Mouse (Mus musculus): ENCODE measurements around the gene Shisa2.

The Shisa2 gene

DNA sequence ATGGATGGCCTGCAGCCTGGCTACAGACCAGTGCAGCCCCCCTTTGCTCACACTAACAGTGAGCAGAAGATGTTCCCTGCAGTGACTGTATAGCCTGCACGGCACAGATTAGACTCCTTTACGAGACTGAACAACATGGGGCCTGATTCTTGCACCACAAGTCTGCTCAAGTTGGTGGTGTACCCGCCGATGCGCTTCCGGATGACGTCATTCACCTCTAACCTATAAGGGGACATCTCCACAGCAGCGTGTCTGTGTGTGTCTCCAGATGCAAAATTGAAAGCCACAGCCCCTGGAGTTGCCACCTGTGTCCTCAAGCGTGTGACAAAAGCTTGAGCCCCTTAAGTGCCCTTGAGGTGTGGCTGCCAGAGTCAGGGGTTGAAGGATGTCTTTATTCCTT is 5.0 kb downstream of the Shisa2 start:
- DNase-seq (ENCODE audit: low read depth, low spot score), result no peak

GRCm38 (mm10) chr14:59632067-59632466 is 7.0 kb downstream of the Shisa2 start:
- DNase-seq (ENCODE audit: low read depth, low spot score), result no peak

- DNase-seq (ENCODE audit: low read depth, low spot score), result no peak
Observed at GRCm38 (mm10) chr14:59633295-59633898, 8.3 kb downstream of the Shisa2 start.

DNA sequence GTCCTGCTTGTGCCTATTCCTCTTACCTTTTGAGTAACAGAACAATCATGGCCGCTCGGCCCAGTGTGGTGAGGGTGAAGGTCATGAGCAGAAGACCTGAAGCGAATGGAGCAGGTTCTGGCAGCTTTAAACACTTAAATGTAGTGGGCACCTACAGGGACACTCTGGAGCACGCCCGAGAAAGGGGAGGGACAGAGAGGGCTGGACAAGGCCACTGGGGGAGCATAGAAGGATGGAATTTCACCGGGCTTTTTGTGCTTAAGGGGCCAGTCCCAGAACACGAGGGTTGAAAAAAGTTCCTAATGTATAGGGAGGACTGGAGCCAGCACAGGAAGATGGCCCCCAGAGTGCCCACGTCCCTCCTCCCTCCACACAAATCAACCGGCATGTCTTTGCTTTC is 8.9 kb downstream of the Shisa2 start:
- DNase-seq (ENCODE audit: low read depth, low spot score), result no peak

GRCm38 (mm10) chr14:59638906-59639703 is 14.0 kb downstream of the Shisa2 start:
- no peak for DNase-seq (ENCODE audit: low read depth, low spot score)

DNA sequence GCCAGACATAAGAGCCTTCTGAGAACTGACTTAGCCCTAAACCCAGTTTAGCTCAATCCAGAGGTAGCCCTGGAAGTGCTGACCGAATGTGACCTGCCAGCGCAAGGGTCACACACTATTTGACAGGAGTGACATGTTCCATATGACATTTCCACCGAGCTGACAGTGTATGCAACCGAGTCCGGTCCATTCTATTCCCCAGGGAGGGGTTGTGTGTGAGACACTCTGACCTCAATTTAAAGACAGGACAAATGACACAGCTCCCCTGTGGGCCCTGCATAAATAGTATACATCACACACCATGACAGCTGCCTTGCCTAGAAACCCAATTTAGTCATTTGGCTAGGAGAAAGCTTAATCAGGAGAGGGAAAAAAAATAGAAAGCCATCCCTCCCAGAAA is 16.7 kb downstream of the Shisa2 start:
- no peak for DNase-seq (ENCODE audit: low read depth, low spot score)

DNA sequence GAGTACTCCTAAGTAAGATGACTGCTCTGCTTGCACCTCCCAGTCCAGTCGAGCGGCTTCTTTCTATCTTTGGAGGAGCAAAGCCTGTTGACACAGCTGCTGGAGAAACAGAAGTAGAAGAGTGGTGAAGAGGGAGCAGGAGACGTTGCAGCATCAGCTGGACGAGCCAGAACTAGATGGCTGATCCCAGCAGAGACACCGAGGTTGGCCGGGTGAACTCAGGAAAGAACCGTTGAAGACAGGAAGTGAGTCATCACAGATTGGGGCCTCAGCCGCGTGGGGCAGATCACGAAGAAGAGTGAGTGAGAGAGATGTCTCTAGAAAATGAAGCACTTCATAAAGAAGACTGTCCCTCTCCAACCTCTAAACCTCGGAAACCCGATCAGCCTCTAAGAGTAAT is 18.5 kb downstream of the Shisa2 start:
- DNase-seq (ENCODE audit: low read depth, low spot score), result no peak

DNA sequence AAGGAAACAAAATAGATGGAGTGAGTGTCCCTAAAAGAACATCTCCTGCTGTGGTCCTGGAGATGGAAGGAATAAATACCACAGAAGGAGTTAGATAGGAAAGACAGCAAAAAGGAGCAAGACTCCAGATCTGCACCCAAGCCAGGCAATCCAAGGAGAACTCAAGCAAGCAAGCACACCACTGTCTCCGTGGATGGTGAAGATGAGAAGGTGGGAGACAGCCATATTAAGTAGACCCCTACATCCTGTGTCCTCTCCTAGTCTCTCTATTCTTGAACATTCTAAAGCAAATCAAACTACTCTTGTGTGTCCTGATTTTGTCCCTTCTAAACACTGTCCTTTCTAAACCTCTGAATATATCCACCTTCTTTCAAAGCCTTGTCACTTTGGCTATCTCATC is 19.1 kb downstream of the Shisa2 start:
- no peak for DNase-seq (ENCODE audit: low read depth, low spot score)

GRCm38 (mm10) chr14:59644896-59645295 is 19.8 kb downstream of the Shisa2 start:
- DNase-seq (ENCODE audit: low read depth, low spot score), result no peak

DNA sequence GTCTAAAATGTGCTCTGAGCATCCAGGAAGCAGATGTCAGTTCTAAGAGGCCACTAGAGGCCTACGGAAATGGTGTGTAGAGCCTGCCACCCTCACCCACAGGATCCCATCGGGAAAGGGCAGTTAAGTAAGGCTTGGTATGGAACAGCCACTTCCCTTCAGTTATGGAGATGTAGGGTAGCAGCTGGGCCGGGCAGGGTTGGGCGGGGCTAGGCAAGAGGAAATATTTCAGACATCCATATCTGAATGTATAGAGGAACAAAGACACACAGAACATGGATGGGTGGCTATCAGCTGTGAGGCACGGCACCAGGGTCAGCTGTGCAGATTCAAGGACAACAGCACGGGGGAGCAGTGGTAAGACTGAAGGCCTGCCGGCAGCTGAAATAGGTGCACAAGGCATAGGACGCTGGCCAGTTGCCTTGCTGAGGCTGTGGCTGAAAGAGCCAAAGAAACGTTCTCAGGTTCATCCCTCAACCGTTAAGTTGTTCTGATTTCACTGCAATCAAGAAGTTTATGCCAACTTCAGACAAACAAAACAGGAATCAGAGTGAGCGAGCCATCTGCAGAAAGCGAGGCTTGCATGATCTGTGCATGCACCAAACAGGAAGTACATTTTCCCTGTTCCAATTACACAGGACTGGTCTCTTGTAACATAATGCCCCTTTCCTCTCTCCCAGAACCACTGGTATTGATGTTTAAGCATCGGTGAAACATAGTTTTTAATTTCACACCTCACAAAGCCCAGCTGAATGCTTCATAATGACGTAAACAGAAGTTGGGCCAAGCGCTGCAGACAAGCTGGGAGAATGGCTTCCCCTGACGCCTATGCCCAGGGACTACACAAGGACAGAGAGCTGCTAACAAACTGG is 22.0 kb downstream of the Shisa2 start:
- no peak for DNase-seq (ENCODE audit: low read depth, low spot score)

- DNase-seq (ENCODE audit: low read depth, low spot score), result no peak
Observed at GRCm38 (mm10) chr14:59648611-59649010, 23.5 kb downstream of the Shisa2 start.

DNA sequence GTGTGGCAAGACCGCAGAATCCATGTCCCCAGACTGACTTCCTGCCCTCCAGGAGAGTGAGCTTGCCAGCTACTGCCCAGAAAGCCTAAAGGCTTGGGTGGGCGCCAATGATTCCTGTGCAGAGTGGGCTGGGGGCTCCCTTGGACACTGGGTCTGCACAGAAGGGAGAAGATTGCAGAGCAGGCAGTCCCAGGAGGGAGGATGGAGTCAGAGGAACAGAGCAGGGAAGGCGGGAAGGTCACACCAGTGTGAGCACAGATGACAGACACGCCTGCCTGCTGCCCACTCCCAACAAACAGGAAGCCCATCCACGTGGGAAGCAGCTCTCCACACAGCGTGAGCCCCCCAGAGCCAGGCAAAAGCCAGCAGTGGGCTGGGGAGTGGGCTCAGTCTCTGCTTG is 24.2 kb downstream of the Shisa2 start:
- no peak for DNase-seq (ENCODE audit: low read depth, low spot score)

GRCm38 (mm10) chr14:59656591-59656990 is 31.5 kb downstream of the Shisa2 start:
- DNase-seq (ENCODE audit: low read depth, low spot score), result no peak

DNA sequence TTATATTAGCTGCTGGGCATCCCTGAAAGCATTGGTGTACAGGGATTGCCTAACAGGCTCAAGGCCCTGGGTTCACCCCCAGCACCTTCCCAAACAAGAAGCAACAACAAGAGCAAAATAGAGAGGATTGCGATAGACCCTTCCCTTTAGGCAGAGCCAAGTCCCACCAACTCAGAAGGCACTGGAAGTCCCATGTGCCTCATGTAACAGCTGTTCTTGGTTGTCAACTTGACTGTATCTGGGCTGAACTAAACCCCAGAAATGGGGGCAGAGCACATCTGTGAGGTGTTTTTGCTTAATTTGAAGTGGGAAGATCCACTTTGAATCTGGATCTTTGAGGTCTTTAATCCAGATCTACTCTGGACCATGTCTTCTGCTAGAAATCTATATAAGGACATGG is 32.0 kb downstream of the Shisa2 start:
- no peak for DNase-seq (ENCODE audit: low read depth, low spot score)

DNA sequence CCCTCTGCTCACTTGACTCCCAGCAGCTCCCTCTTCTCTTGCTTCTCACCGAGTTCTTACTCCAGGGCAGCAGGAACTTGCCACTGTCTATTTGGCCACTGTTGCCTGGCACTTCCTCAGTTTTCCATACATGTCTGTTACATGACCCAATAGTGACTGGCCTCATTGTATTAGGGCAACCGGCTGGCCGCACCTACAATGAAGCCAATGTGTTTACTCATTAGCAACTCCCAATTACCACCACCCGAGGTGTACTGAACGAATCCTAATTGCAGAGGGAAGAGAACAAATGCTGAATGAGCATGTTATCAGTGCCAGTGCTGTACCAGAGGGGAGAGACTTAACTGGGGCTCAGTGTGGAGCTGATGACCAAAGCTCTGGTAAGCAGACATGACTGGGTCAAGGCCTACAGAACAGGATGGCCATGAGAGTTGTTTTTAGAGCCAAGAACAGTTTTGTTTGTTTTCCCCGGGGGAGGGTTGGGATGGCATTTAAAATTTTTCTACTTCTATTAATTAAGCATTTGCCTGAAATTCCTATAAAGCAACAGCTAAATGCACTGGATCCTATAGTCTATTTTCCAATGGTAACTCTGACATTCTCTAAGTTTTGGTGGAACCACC is 47.9 kb downstream of the Shisa2 start:
- no peak for DNase-seq (ENCODE audit: low read depth, low spot score)

GRCm38 (mm10) chr14:59674556-59674955 is 49.4 kb downstream of the Shisa2 start:
- no peak for DNase-seq (ENCODE audit: low read depth, low spot score)

DNA sequence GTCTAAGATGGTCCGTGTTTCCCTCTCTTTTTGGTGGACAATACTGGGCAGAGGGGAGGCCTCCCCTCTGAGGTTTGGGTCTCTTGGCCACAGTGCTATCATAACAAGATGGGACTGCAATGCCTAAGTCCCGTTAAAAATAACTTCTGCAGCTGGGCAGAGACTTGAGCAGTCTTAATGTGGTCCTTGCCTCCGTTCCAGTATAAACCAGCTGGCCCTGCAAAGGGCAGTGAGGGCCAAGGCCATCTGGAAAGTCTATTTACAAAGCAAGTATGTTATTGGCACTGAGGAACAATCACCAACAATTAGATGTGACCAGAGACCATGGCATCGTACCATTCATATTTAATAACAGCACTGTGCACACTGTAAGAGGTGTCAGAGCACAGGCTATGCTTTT is 50.2 kb downstream of the Shisa2 start:
- DNase-seq (ENCODE audit: low read depth, low spot score), result no peak

GRCm38 (mm10) chr14:59677598-59678003 is 52.5 kb downstream of the Shisa2 start:
- DNase-seq (ENCODE audit: low read depth, low spot score), result no peak
